Mouse (Mus musculus): ENCODE measurements around the gene Olfr318. TPM values are rescaled to one million over a fixed set of nuclear protein-coding genes. Genes with fewer than 3 reads are reported as not detected.

The Olfr318 gene
- 0.43 TPM for total RNA-seq (2023)

DNA sequence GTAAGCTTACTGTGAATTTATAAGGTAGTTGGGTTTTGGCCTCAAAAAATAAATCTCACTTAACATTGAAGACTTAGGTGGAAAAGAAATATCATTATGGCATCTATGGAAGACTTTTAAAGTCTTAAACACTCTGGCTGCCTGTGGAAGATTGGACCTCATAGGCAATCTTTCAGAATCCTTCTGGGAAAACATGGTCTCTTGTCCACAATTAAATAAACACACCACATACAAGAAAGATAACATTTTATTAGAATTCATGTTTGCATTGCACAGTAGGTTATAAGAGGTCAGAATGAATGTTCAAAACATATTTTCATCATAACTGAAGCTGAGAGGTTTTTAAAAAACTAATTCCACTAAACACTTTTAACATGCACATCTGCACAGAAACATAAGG, at the start of gene Olfr318:
Gene Olfr318, minus strand, starts transcription at position 101 of the 400 bp plus-strand sequence.

DNA sequence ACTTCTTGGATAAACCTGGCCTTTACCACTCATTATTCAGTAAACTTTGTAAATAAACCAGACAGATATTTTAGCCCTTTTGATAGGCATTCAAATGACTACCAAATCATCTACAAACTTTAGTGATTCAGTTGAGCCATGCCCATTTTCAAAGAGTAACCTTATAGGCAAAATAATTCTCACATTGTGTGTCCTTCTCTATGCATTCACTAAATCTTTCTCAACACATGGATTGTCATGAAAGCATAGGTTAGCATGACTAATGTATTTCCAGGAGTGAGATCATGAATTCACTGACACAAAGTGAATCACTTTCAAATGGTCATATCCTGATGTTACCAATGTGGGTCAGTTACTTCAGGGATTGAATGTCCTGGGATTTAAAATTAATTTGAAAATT, 49.1 kb upstream of the Olfr318 start, which contains the start of gene Olfr315:
Gene Olfr315, plus strand, starts transcription at position 301 of the 400 bp plus-strand sequence.

DNA sequence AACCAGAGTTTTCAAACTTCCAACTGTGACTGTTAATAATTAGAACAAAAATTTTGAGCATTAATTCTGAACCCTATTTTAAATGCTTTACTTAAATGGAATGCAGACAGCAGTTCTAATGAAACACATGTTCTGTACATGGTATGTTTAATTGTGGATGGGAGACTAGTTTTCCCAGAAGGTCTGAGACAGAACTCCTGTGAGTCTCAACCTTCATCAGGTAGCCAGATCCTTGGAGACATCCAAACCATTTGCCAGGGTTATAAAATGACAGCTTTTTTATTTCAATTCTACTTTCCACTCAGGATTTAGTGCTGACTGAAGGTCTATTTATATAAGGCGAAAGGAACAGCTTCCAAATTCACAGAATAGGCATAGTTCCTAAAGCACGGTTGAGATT, 28.6 kb upstream of the Olfr318 start, which contains the start of gene Olfr316:
Gene Olfr316, plus strand, starts transcription at position 301 of the 400 bp plus-strand sequence.

DNA sequence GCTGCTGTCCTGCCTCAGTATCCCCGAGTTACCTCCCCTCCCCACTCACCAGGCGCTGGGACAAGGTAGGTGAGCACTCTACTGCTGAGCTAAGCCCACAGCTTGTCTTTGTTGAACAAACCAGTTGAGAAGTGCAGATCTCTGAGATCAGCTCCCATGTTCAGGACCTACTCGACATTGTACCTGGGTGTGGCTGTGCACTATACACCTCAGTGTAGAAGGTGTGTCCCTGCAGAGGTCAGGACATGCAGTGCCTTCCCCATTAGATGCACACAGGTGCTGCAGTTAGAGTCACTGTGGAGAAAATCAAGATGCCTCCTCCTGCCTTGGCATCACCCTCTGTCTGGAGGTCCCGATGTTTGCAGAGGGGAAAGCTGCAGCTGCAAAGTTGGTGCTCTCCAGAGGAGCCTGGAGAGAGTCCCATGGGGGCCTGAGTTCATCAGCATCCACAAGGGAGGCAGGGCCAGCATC, 15.0 kb upstream of the Olfr318 start, which contains the start of gene Olfr317:
Gene Olfr317, minus strand, starts transcription at position 421 of the 471 bp plus-strand sequence.

DNA sequence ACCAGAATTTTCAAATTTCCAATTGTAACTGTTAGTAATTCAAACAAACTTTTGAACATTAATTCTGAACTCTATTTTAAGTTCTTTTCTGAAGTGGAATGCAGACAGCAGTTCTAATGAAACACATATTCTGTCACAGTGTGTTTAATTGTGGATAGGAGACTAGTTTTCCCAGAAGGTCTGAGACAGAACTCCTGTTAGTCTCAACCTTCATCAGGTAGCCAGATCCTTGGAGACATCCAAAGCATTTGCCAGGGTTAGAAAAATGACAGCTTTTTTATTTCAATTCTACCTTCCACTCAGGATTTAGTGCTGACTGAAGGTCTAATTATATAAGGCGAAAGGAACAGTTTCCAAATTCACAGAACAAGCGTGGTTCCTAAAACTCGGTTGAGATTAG, 25.0 kb downstream of the Olfr318 start, which contains the start of gene Olfr319:
Gene Olfr319, plus strand, starts transcription at position 301 of the 400 bp plus-strand sequence.

DNA sequence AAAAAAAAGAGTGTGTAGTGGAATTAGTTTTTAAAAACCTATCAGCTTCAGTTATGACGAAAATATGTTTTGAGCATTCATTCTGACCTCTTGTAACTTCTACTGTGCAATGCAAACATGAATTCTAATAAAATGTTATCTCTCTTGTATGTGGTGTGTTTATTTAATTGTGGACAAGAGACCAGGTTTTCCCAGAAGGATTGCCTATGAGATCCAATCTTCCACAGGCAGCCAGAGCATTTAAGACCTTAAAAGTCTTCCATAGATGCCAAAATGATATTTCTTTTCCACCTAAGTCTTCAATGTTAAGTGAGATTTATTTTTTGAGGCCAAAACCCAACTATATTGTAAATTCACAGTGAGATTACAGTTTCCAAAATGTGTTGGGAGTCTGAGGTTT, 43.0 kb downstream of the Olfr318 start, which contains the start of gene Olfr320:
Gene Olfr320, plus strand, starts transcription at position 301 of the 400 bp plus-strand sequence.

Other genes starting within 250 kb of the Olfr318 start
- not detected for gene Olfr332, start 231.5 kb downstream of the Olfr318 start, total RNA-seq (2023)
- not detected for gene Olfr331, start 221.4 kb downstream of the Olfr318 start, total RNA-seq (2023)
- gene Olfr330, start 189.2 kb downstream of the Olfr318 start, total RNA-seq (2023), result not detected
- gene Olfr329-ps, start 177.6 kb downstream of the Olfr318 start, total RNA-seq (2023), result not detected
- gene Olfr328, start 168.4 kb downstream of the Olfr318 start, total RNA-seq (2023), result 0.34 TPM
- gene Olfr224, start 153.5 kb downstream of the Olfr318 start, total RNA-seq (2023), result not detected
- gene Olfr325, start 146.3 kb downstream of the Olfr318 start, total RNA-seq (2023), result not detected
- gene Olfr324, start 128.9 kb downstream of the Olfr318 start, total RNA-seq (2023), result not detected
- not detected for gene 2210407C18Rik, start 107.9 kb downstream of the Olfr318 start, total RNA-seq (2023)
- not detected for gene Olfr323, start 93.5 kb downstream of the Olfr318 start, total RNA-seq (2023)
- not detected for gene Trim58, start 83.5 kb downstream of the Olfr318 start, total RNA-seq (2023)
- gene Olfr322, start 65.2 kb downstream of the Olfr318 start, total RNA-seq (2023), result not detected
- not detected for gene Olfr320, start 42.9 kb downstream of the Olfr318 start, total RNA-seq (2023)
- not detected for gene Olfr319, start 24.9 kb downstream of the Olfr318 start, total RNA-seq (2023)
- gene Olfr317, start 15.2 kb upstream of the Olfr318 start, total RNA-seq (2023), result not detected
- gene Olfr316, start 28.7 kb upstream of the Olfr318 start, total RNA-seq (2023), result not detected
- not detected for gene Olfr315, start 49.2 kb upstream of the Olfr318 start, total RNA-seq (2023)
- gene Olfr314, start 58.9 kb upstream of the Olfr318 start, total RNA-seq (2023), result not detected
- gene Fam183b, start 77.9 kb upstream of the Olfr318 start, total RNA-seq (2023), result not detected
- gene Olfr313, start 91.0 kb upstream of the Olfr318 start, total RNA-seq (2023), result not detected
- gene Olfr312, start 105.2 kb upstream of the Olfr318 start, total RNA-seq (2023), result not detected
- not detected for gene Olfr311, start 115.2 kb upstream of the Olfr318 start, total RNA-seq (2023)
- 8.2 TPM for gene Gm12258, start 123.1 kb upstream of the Olfr318 start, total RNA-seq (2023)
- 12.2 TPM for gene 2810021J22Rik, start 143.2 kb upstream of the Olfr318 start, total RNA-seq (2023)
- 11.7 TPM for gene Zfp39, start 180.2 kb upstream of the Olfr318 start, total RNA-seq (2023)
- gene Btnl10, start 193.9 kb upstream of the Olfr318 start, total RNA-seq (2023), result not detected
- gene Rnf187, start 214.9 kb upstream of the Olfr318 start, total RNA-seq (2023), result 120 TPM
- 11.3 TPM for gene Hist3h2ba, start 224.9 kb upstream of the Olfr318 start, total RNA-seq (2023)
- 40.1 TPM for gene Hist3h2a, start 230.7 kb upstream of the Olfr318 start, total RNA-seq (2023)
- gene Trim17, start 230.7 kb upstream of the Olfr318 start, total RNA-seq (2023), result 0.28 TPM